Mouse (Mus musculus): ENCODE results near the gene Ccdc124.

DNA sequence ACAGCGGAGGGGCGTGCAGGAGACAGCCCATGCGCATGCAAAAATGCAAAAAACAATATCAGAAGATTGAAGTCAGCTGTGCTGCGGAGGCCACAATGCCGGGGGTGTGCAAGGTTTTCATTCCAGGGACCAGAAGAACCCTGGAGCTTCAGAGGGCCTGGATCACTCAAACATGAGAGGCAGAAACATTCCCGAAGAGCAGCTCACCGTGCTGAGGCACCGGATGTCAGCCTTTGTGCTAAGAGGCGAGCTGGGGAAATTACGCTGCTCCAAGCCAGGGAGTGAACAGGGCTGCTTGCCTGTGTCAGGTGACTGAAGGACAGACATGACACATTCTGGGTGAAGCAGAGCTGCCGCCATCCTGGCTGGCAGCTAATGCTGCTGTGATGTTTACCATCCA, 6.8 kb upstream of the Ccdc124 start:
- no peak for TF ChIP-seq CTCF (IDR thresholded peaks at IDR 0.05; ENCODE audit: borderline replicate concordance, insufficient read depth, low read length)
- no peak for TF ChIP-seq POLR2A (IDR thresholded peaks at IDR 0.05; ENCODE audit: low read depth, low read length)

All from embryonic fibroblast, embryonic 13.5 days (primary cell).